Mouse (Mus musculus): ENCODE results near the gene Anxa8. TPM values are rescaled to one million over a fixed set of nuclear protein-coding genes. Genes with fewer than 3 reads are reported as not detected.

Anxa8 gene
- 0.23 TPM in 1 of 2 replicates, not detected in the other for total RNA-seq (2017)

GRCm38 (mm10) chr14:34085731-34086130 is at the start of gene Anxa8:
TSS of gene Anxa8 (plus strand) at chr14:34085981.
- ATAC-seq (ENCODE audit: extremely low read depth, insufficient number of reproducible peaks, low FRiP score, poor library complexity, severe bottlenecking), result no peak

- ATAC-seq (ENCODE audit: extremely low read depth, insufficient number of reproducible peaks, low FRiP score, poor library complexity, severe bottlenecking), result no peak
Measured at GRCm38 (mm10) chr14:34041241-34041640, 44.5 kb upstream of the Anxa8 start.

GRCm38 (mm10) chr14:34043341-34043740 is 42.4 kb upstream of the Anxa8 start:
- ATAC-seq (ENCODE audit: extremely low read depth, insufficient number of reproducible peaks, low FRiP score, poor library complexity, severe bottlenecking), result no peak

- ATAC-seq (ENCODE audit: extremely low read depth, insufficient number of reproducible peaks, low FRiP score, poor library complexity, severe bottlenecking), result no peak
Measured at GRCm38 (mm10) chr14:34050101-34050779, 35.5 kb upstream of the Anxa8 start.

GRCm38 (mm10) chr14:34052516-34052915 is 33.3 kb upstream of the Anxa8 start, which contains the start of gene Antxrl:
TSS of gene Antxrl (plus strand) at chr14:34052707.
- no peak for ATAC-seq (ENCODE audit: extremely low read depth, insufficient number of reproducible peaks, low FRiP score, poor library complexity, severe bottlenecking)

GRCm38 (mm10) chr14:34071665-34072064 is 14.1 kb upstream of the Anxa8 start:
- no peak for ATAC-seq (ENCODE audit: extremely low read depth, insufficient number of reproducible peaks, low FRiP score, poor library complexity, severe bottlenecking)

GRCm38 (mm10) chr14:34075346-34075745 is 10.4 kb upstream of the Anxa8 start:
- ATAC-seq (ENCODE audit: extremely low read depth, insufficient number of reproducible peaks, low FRiP score, poor library complexity, severe bottlenecking), result no peak

GRCm38 (mm10) chr14:34077222-34077621 is 8.6 kb upstream of the Anxa8 start:
- no peak for ATAC-seq (ENCODE audit: extremely low read depth, insufficient number of reproducible peaks, low FRiP score, poor library complexity, severe bottlenecking)

- ATAC-seq (ENCODE audit: extremely low read depth, insufficient number of reproducible peaks, low FRiP score, poor library complexity, severe bottlenecking), result no peak
Measured at GRCm38 (mm10) chr14:34078293-34078692, 7.5 kb upstream of the Anxa8 start.

GRCm38 (mm10) chr14:34080321-34080997 is 5.3 kb upstream of the Anxa8 start:
- no peak for ATAC-seq (ENCODE audit: extremely low read depth, insufficient number of reproducible peaks, low FRiP score, poor library complexity, severe bottlenecking)

GRCm38 (mm10) chr14:34086806-34087205 is 1.0 kb downstream of the Anxa8 start:
- ATAC-seq (ENCODE audit: extremely low read depth, insufficient number of reproducible peaks, low FRiP score, poor library complexity, severe bottlenecking), result no peak

GRCm38 (mm10) chr14:34087856-34088398 is 2.1 kb downstream of the Anxa8 start:
- ATAC-seq (ENCODE audit: extremely low read depth, insufficient number of reproducible peaks, low FRiP score, poor library complexity, severe bottlenecking), result no peak

- ATAC-seq (ENCODE audit: extremely low read depth, insufficient number of reproducible peaks, low FRiP score, poor library complexity, severe bottlenecking), result no peak
Measured at GRCm38 (mm10) chr14:34089796-34090195, 4.0 kb downstream of the Anxa8 start.

- no peak for ATAC-seq (ENCODE audit: extremely low read depth, insufficient number of reproducible peaks, low FRiP score, poor library complexity, severe bottlenecking)
Measured at GRCm38 (mm10) chr14:34091475-34091874, 5.7 kb downstream of the Anxa8 start.

GRCm38 (mm10) chr14:34092856-34093255 is 7.1 kb downstream of the Anxa8 start:
- ATAC-seq (ENCODE audit: extremely low read depth, insufficient number of reproducible peaks, low FRiP score, poor library complexity, severe bottlenecking), result no peak

GRCm38 (mm10) chr14:34096161-34096560 is 10.4 kb downstream of the Anxa8 start:
- no peak for ATAC-seq (ENCODE audit: extremely low read depth, insufficient number of reproducible peaks, low FRiP score, poor library complexity, severe bottlenecking)

- ATAC-seq (ENCODE audit: extremely low read depth, insufficient number of reproducible peaks, low FRiP score, poor library complexity, severe bottlenecking), result no peak
Measured at GRCm38 (mm10) chr14:34102601-34103000, 16.8 kb downstream of the Anxa8 start, which contains the start of gene A630023A22Rik. TSS of gene A630023A22Rik (minus strand) at chr14:34102754.

- no peak for ATAC-seq (ENCODE audit: extremely low read depth, insufficient number of reproducible peaks, low FRiP score, poor library complexity, severe bottlenecking)
Measured at GRCm38 (mm10) chr14:34103855-34104254, 18.1 kb downstream of the Anxa8 start.

GRCm38 (mm10) chr14:34104892-34105291 is 19.1 kb downstream of the Anxa8 start:
- no peak for ATAC-seq (ENCODE audit: extremely low read depth, insufficient number of reproducible peaks, low FRiP score, poor library complexity, severe bottlenecking)

Data from neutrophil, adult 5-6 weeks (primary cell).